Mouse (Mus musculus): Measurements from ENCODE around the gene Fshr. TPM values are rescaled to one million over a fixed set of nuclear protein-coding genes. Genes with fewer than 3 reads are reported as not detected.
"Not testable (repeated sequence)": the region's sequence is repeated elsewhere in the genome, so short reads cannot be mapped to it uniquely, and the experiment has no call there.

Gene Fshr
- polyA plus RNA-seq (2015; fragmentation: Nextera tagmentation; extraction: Ambion mirVana), result not detected in 2 replicates

DNA sequence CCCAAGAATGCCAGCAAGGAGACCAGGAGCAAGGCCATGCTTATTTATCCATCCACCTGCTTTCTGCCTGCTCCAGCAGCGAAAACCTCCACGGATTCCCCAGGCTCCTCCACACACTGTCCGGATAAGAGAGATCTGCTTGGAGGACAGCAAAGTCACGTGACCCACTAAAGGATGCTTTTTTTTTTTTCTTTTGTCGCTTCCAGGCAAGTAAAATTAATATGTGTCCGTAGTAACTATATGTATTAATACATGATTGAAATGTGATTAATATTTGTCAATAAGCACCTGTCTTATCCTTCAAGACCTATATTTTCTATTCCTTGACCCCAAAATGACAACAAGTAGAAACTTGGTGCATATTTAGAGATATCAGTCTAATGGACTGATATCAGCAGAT lies at the start of gene Fshr:
TSS of gene Fshr (minus strand) at position 101 of the 400 bp plus-strand sequence.
- H3K4me2 ChIP-seq, result no peak within 1 kb of the TSS
- H3K27me3 ChIP-seq, result no peaks in the 10 kb centered on the region
- H3K36me3 ChIP-seq, result no peaks in the 10 kb centered on the region
- H3K4me1 ChIP-seq (replicated peaks), result no peaks in the 10 kb centered on the region
- H3K27ac ChIP-seq (replicated peaks), result no peak within 1 kb of the TSS
- H3K4me3 ChIP-seq, result no peak within 1 kb of the TSS
- WGBS, result 88% methylated on average over 6 of the region's 6 CpGs
- no peaks in the 10 kb centered on the region for H3K9me3 ChIP-seq
- no peak for ATAC-seq (ENCODE audit: low FRiP score, low read depth)
- H3K9ac ChIP-seq, result no peak within 1 kb of the TSS

DNA sequence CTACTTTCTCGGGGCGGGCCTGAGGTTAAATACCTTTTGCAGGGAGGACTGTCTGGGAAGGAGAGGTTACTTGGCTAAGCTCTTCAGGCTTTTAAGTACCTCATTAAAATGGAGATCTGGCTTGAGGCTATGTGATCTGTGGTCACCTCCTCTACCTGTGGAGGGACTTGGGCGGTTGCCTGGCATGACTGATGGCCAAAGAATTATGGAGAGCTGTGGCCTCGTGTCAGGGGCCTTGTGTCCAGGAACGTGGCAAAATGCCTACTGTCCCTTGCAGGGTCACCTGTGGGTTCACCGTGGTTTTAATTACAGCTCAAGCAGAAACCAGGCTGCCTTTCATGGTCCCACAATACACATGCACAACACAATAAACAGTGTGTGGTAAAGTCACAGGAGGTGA lies 1.7 kb upstream of the Fshr start:
- Histone ChIP-seq H3K9me3 (no peaks in the 10 kb centered on the region), H3K36me3 (no peaks in the 10 kb centered on the region), H3K4me3 (no peak overlapping the region), H3K4me2 (no peak overlapping the region), H3K9ac (no peak overlapping the region), H3K27ac (replicated peaks) (no peak overlapping the region), H3K27me3 (no peaks in the 10 kb centered on the region), H3K4me1 (replicated peaks) (no peaks in the 10 kb centered on the region)
- ATAC-seq (ENCODE audit: low FRiP score, low read depth), result no peak
- 85% methylated on average over 6 of the region's 6 CpGs for WGBS

- WGBS, result 95% methylated on average over 1 of the region's 1 CpGs
- H3K36me3 ChIP-seq, result no peaks in the 10 kb centered on the region
- no peaks in the 10 kb centered on the region for H3K27me3 ChIP-seq
- H3K4me3 ChIP-seq, result no peak overlapping the region
- no peaks in the 10 kb centered on the region for H3K9me3 ChIP-seq
- H3K4me2 ChIP-seq, result no peak overlapping the region
- ATAC-seq (ENCODE audit: low FRiP score, low read depth), result no peak
- H3K9ac ChIP-seq, result no peak overlapping the region
- no peak overlapping the region for H3K27ac ChIP-seq (replicated peaks)
- no peaks in the 10 kb centered on the region for H3K4me1 ChIP-seq (replicated peaks)
Observed at GRCm38 (mm10) chr17:89173545-89173944, 26.9 kb downstream of the Fshr start.

DNA sequence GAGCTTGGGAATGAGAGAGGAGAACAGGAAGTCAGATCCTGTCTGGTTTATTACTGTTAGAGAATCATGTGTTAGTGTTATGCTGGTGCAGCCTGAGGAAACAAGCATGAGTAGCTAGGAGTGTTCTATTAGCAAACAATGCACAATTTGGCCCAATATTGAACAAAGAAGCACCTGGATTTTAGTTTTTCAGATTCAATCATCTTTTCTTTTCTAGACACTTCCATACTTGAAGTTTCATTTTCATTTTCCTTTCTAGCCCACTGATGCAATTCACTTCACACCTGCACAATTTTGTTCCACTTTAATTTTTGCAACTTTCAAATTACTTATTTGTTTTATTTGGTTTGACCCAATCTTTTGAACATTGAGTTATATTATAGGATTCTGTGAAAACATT lies 35.7 kb downstream of the Fshr start:
- Histone ChIP-seq H3K4me3 (no peak overlapping the region), H3K27ac (replicated peaks) (no peak overlapping the region), H3K36me3 (no peaks in the 10 kb centered on the region), H3K27me3 (no peaks in the 10 kb centered on the region), H3K9me3 (no peaks in the 10 kb centered on the region), H3K4me1 (replicated peaks) (no peaks in the 10 kb centered on the region), H3K4me2 (no peak overlapping the region), H3K9ac (no peak overlapping the region)
- ATAC-seq (ENCODE audit: low FRiP score, low read depth), result no peak

DNA sequence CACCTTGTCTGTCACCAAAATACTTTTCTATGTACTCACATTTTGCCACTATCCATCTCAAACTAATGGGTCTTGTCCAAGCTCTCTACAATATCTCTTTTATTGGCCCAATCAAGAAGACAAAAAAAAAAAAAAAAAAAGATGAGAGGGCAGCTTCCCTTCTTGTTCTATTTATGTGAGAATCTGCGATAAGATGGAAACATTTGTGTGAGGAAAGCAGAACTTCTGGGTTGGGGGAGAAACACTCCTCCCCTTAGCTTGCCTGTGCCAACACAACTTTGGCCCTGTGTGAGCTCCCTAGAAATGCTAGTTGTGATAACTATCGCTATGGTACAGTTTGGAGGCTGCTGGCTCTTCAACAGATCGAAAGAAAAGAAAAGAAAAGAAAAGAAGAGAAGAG lies 38.0 kb downstream of the Fshr start:
- no peaks in the 10 kb centered on the region for H3K9me3 ChIP-seq
- no peaks in the 10 kb centered on the region for H3K36me3 ChIP-seq
- WGBS, result 93% methylated on average over 3 of the region's 3 CpGs
- no peak overlapping the region for H3K27ac ChIP-seq (replicated peaks)
- ATAC-seq (ENCODE audit: low FRiP score, low read depth), result no peak
- no peak overlapping the region for H3K4me2 ChIP-seq
- H3K4me3 ChIP-seq, result no peak overlapping the region
- H3K27me3 ChIP-seq, result no peaks in the 10 kb centered on the region
- H3K4me1 ChIP-seq (replicated peaks), result no peaks in the 10 kb centered on the region
- H3K9ac ChIP-seq, result no peak overlapping the region

- not testable (repeated sequence) for H3K27ac ChIP-seq (replicated peaks); H3K27me3 ChIP-seq; H3K4me3 ChIP-seq; H3K36me3 ChIP-seq; H3K4me1 ChIP-seq (replicated peaks); ATAC-seq (ENCODE audit: low FRiP score, low read depth); H3K4me2 ChIP-seq; H3K9ac ChIP-seq; H3K9me3 ChIP-seq
- 88% methylated on average over 3 of the region's 3 CpGs for WGBS
Observed at GRCm38 (mm10) chr17:89159343-89159742, 41.1 kb downstream of the Fshr start.

GRCm38 (mm10) chr17:89144806-89145205 lies 55.7 kb downstream of the Fshr start:
- no peaks in the 10 kb centered on the region for H3K27me3 ChIP-seq
- no peaks in the 10 kb centered on the region for H3K4me1 ChIP-seq (replicated peaks)
- no peak overlapping the region for H3K27ac ChIP-seq (replicated peaks)
- no peak for ATAC-seq (ENCODE audit: low FRiP score, low read depth)
- no peak overlapping the region for H3K4me2 ChIP-seq
- H3K9me3 ChIP-seq, result no peaks in the 10 kb centered on the region
- H3K4me3 ChIP-seq, result no peak overlapping the region
- H3K36me3 ChIP-seq, result no peaks in the 10 kb centered on the region
- WGBS, result 83% methylated on average over 6 of the region's 6 CpGs
- H3K9ac ChIP-seq, result no peak overlapping the region

GRCm38 (mm10) chr17:89120023-89120422 lies 80.5 kb downstream of the Fshr start:
- Histone ChIP-seq H3K36me3 (no peaks in the 10 kb centered on the region), H3K4me3 (no peak overlapping the region), H3K4me2 (no peak overlapping the region), H3K9me3 (no peaks in the 10 kb centered on the region), H3K4me1 (replicated peaks) (no peaks in the 10 kb centered on the region), H3K9ac (no peak overlapping the region), H3K27me3 (no peaks in the 10 kb centered on the region), H3K27ac (replicated peaks) (no peak overlapping the region)
- WGBS, result 78% methylated on average over 2 of the region's 2 CpGs
- ATAC-seq (ENCODE audit: low FRiP score, low read depth), result no peak

DNA sequence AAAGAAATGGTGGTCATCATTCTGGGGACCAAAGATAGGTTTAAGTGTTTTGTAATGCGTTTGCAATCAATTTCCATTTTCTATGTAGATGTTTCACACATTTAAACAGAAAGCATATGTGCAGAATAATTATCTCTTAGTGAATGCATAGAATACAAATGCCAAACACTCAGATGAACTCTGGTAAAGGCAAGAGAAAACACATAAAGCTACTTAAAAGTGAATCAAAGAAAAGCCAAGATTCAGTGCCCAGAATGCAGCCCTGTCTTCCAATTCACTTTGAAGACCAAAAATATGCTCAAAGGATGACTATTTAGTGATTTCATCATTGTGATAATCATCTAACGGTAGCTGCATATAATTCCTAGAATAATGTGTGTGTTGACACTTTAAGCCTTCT lies 81.2 kb downstream of the Fshr start:
- no peaks in the 10 kb centered on the region for H3K9me3 ChIP-seq
- H3K36me3 ChIP-seq, result no peaks in the 10 kb centered on the region
- H3K9ac ChIP-seq, result no peak overlapping the region
- H3K27me3 ChIP-seq, result no peaks in the 10 kb centered on the region
- no peak overlapping the region for H3K4me2 ChIP-seq
- no peak overlapping the region for H3K27ac ChIP-seq (replicated peaks)
- no peak overlapping the region for H3K4me3 ChIP-seq
- H3K4me1 ChIP-seq (replicated peaks), result no peaks in the 10 kb centered on the region
- 67% methylated on average over 2 of the region's 2 CpGs for WGBS
- ATAC-seq (ENCODE audit: low FRiP score, low read depth), result no peak

DNA sequence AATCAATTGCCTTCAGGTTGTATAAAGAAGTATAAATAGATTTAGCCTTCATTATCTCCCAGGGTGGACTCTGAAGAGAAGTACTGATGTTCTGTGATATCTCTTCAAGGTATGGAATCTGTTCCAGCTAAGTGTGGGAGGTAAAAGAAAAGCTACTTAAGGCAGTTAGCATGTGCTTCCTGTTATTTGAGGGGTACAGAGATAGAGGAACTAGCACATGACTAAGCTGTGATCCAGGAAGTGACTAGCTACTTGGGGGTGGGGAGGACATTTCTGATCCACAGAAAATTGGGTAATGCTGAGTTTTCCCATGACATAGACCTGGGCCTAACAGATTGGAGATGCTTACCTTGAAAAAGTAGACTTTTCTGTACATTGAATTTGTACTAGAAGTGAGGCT lies 86.5 kb downstream of the Fshr start:
- no peak overlapping the region for H3K4me3 ChIP-seq

GRCm38 (mm10) chr17:89100719-89101350 lies 99.6 kb downstream of the Fshr start:
- ATAC-seq (ENCODE audit: low FRiP score, low read depth), result no peak
- Histone ChIP-seq H3K9ac (no peak overlapping the region), H3K4me2 (no peak overlapping the region), H3K27ac (replicated peaks) (no peak overlapping the region), H3K4me1 (replicated peaks) (no peaks in the 10 kb centered on the region), H3K36me3 (no peaks in the 10 kb centered on the region), H3K9me3 (no peaks in the 10 kb centered on the region), H3K4me3 (no peak overlapping the region), H3K27me3 (no peaks in the 10 kb centered on the region)
- WGBS, result 87% methylated on average over 5 of the region's 5 CpGs

More for the DNA sequence above, 86.5 kb downstream of the Fshr start:
- Histone ChIP-seq H3K27me3 (no peaks in the 10 kb centered on the region), H3K9ac (no peak overlapping the region), H3K36me3 (no peaks in the 10 kb centered on the region), H3K4me2 (no peak overlapping the region), H3K27ac (replicated peaks) (no peak overlapping the region), H3K4me1 (replicated peaks) (no peaks in the 10 kb centered on the region), H3K9me3 (no peaks in the 10 kb centered on the region)
- no peak for ATAC-seq (ENCODE audit: low FRiP score, low read depth)

DNA sequence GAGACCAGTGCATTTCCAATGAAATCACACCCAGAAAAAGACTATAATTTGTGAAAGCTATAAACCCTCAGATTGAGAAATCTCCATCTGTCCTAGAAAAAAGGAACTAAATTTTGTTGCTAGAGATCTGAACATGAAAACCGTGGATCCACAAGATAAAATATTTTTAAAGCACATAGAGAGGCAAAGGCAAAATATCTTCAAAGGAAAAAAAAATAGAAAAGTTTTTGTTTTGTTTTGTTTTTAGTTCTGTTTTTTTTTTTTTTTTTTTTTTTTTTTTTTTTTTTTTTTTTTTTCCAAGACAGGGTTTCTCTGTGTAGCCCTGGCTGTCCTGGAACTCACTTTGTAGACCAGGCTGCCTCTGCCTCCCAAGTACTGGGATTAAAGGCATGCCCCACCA lies 100.7 kb downstream of the Fshr start:
- not testable (repeated sequence) for H3K27me3 ChIP-seq; H3K4me1 ChIP-seq (replicated peaks); H3K4me2 ChIP-seq; H3K27ac ChIP-seq (replicated peaks); ATAC-seq (ENCODE audit: low FRiP score, low read depth); H3K36me3 ChIP-seq; H3K4me3 ChIP-seq; H3K9me3 ChIP-seq; H3K9ac ChIP-seq
- WGBS, result 87% methylated on average over 1 of the region's 1 CpGs
